Mouse (Mus musculus): ENCODE measurements at regions not wholly inside any gene's neighbourhood (a gene's known extent, or its start where the extent isn't known, plus 50 kb on each side); places are given as distances from the start of the nearest gene placed in this dataset.
A peak's percentile ranks its signal among the peaks of the same experiment; 100 is the strongest.

DNA sequence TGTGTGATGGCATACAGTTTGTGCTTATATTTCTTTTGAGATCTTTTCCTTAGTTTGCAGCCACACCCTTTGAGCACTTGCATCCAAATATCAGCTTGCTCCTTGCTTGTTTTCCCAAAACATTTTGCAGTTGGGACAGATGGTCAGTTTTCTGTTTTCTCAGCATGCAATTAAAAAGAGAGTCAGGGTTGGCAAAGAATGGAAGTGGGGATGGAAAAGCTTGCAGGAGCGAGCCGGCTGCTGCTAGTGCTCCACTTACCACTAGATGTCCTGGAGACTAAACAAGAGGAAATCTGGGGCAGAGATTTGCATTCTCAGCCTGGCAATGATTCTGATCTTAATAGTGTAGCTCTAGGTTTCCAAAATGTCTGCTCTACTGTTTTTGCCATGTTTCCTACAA lies 181.8 kb downstream of the Barhl2 start:
- Histone ChIP-seq H3K4me1 (ENCODE audit: control insufficient read depth, insufficient read depth, low read length) (no peaks in the 10 kb centered on the region), H3K4me3 (ENCODE audit: insufficient read depth, low read depth, low read length) (no peak overlapping the region), H3K27ac (ENCODE audit: insufficient read depth, low read depth, low read length) (no peak overlapping the region), H3K36me3 (ENCODE audit: control insufficient read depth, insufficient read depth, low read length) (no peaks in the 10 kb centered on the region), H3K27me3 (replicated peaks; ENCODE audit: control insufficient read depth, insufficient read depth, low read length) (no peaks in the 10 kb centered on the region; the same call in 1 of the 2 replicates)
- no peak for DNase-seq
- 3% methylated on average over 2 of the region's 2 CpGs for WGBS
- TF ChIP-seq CTCF (conservative IDR thresholded peaks at IDR 0.05; ENCODE audit: insufficient read depth, insufficient read length, low read depth, low read length) (no peak; the same call in 1 of the 2 replicates), POLR2A (IDR thresholded peaks at IDR 0.05; ENCODE audit: low read depth, low read length) (no peak)

GRCm38 (mm10) chr5:106274617-106275016 lies 183.3 kb downstream of the Barhl2 start:
- Histone ChIP-seq H3K27me3 (replicated peaks; ENCODE audit: control insufficient read depth, insufficient read depth, low read length) (no peaks in the 10 kb centered on the region), H3K4me1 (ENCODE audit: control insufficient read depth, insufficient read depth, low read length) (no peaks in the 10 kb centered on the region), H3K4me3 (ENCODE audit: insufficient read depth, low read depth, low read length) (no peak overlapping the region), H3K36me3 (ENCODE audit: control insufficient read depth, insufficient read depth, low read length) (no peaks in the 10 kb centered on the region), H3K27ac (ENCODE audit: insufficient read depth, low read depth, low read length) (no peak overlapping the region)
- 49% methylated on average over 10 of the region's 10 CpGs for WGBS
- no peak for DNase-seq
- TF ChIP-seq POLR2A (IDR thresholded peaks at IDR 0.05; ENCODE audit: low read depth, low read length) (no peak), CTCF (conservative IDR thresholded peaks at IDR 0.05; ENCODE audit: insufficient read depth, insufficient read length, low read depth, low read length) (peak; percentile 70)

DNA sequence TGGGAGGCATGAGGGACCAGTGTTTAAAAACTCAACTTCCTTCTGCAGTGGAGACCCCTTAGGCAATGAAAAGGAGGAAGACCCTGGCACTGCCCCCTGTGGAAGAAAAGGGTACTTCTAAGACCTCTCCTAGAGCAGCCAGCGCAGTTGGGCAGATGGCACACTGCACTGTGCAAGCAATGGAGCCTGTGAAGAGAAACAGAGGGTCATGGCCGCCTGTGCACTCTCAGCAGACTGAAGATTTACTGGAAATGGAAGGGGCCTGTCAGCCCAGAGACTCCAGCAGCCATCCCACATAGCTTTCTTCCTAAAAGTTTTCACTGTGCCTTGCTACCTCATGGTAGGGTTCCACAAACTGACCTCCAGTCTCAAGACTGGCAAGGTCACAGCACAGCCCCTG lies 193.4 kb downstream of the Barhl2 start:
- 68% methylated on average over 2 of the region's 2 CpGs for WGBS
- Histone ChIP-seq H3K27me3 (replicated peaks; ENCODE audit: control insufficient read depth, insufficient read depth, low read length) (no peaks in the 10 kb centered on the region), H3K4me1 (ENCODE audit: control insufficient read depth, insufficient read depth, low read length) (peaks cover 3% of the 10 kb centered on the region; the same call in 1 of the 2 replicates), H3K27ac (ENCODE audit: insufficient read depth, low read depth, low read length) (no peak overlapping the region), H3K4me3 (ENCODE audit: insufficient read depth, low read depth, low read length) (no peak overlapping the region), H3K36me3 (ENCODE audit: control insufficient read depth, insufficient read depth, low read length) (no peaks in the 10 kb centered on the region)
- DNase-seq: no peak
- TF ChIP-seq CTCF (conservative IDR thresholded peaks at IDR 0.05; ENCODE audit: insufficient read depth, insufficient read length, low read depth, low read length): no peak
- TF ChIP-seq POLR2A (IDR thresholded peaks at IDR 0.05; ENCODE audit: low read depth, low read length): no peak

DNA sequence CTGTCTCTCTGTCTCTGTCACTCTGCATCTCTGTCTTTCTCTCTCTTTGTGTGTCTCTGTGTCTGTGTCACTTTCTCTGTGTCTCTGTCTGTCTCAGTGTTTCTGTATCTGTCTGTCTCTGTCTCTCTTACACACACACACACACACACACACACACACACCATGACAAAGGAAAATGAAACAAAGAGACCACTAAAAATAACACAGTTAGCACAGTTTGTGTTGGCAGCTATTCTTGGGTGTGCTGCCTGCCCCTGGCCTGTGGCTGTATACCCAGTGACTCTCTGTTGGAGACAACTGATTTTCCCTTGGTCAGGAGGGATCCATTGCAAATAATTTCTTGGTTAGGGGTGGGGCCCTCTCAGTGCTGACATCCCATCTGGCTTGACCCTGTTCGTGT lies 200.8 kb downstream of the Barhl2 start:
- DNase-seq: no peak
- WGBS: 50% methylated on average over 1 of the region's 1 CpGs

DNA sequence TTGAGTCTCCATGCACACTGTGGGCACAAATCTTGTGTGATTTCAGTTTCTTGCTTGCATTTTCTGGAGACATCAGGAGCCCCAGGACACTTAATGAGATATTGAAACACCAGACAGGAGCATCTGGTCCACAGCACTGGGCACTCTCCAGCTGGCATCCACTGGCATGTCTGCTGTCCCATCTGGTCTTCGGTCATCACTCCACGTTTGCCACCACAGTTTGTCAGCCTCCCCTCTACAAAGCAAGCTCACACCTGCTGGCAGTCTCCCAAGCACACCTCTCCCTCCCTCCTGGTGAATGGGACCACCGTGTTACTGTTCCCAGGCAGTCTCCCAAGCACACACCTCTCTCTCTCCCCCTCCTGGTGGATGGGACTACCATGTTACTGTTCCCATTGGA lies 228.8 kb downstream of the Barhl2 start:
- no peaks in the 10 kb centered on the region for H3K36me3 ChIP-seq (ENCODE audit: control insufficient read depth, insufficient read depth, low read length)
- no peaks in the 10 kb centered on the region for H3K4me1 ChIP-seq (ENCODE audit: control insufficient read depth, insufficient read depth, low read length)
- no peaks in the 10 kb centered on the region for H3K27me3 ChIP-seq (replicated peaks; ENCODE audit: control insufficient read depth, insufficient read depth, low read length)
- WGBS: 62% methylated on average over 3 of the region's 3 CpGs
- DNase-seq: no peak
- no peak overlapping the region for H3K27ac ChIP-seq (ENCODE audit: insufficient read depth, low read depth, low read length)
- no peak for TF ChIP-seq CTCF (conservative IDR thresholded peaks at IDR 0.05; ENCODE audit: insufficient read depth, insufficient read length, low read depth, low read length)
- TF ChIP-seq POLR2A (IDR thresholded peaks at IDR 0.05; ENCODE audit: low read depth, low read length): no peak
- H3K4me3 ChIP-seq (ENCODE audit: insufficient read depth, low read depth, low read length): no peak overlapping the region

More for the DNA sequence above, 200.8 kb downstream of the Barhl2 start:
- Histone ChIP-seq H3K36me3 (ENCODE audit: control insufficient read depth, insufficient read depth, low read length) (no peaks in the 10 kb centered on the region), H3K27me3 (replicated peaks; ENCODE audit: control insufficient read depth, insufficient read depth, low read length) (no peaks in the 10 kb centered on the region), H3K4me3 (ENCODE audit: insufficient read depth, low read depth, low read length) (no peak overlapping the region), H3K4me1 (ENCODE audit: control insufficient read depth, insufficient read depth, low read length) (peaks cover 3% of the 10 kb centered on the region; the same call in 1 of the 2 replicates), H3K27ac (ENCODE audit: insufficient read depth, low read depth, low read length) (no peak overlapping the region)
- TF ChIP-seq POLR2A (IDR thresholded peaks at IDR 0.05; ENCODE audit: low read depth, low read length) (no peak), CTCF (conservative IDR thresholded peaks at IDR 0.05; ENCODE audit: insufficient read depth, insufficient read length, low read depth, low read length) (no peak)

- TF ChIP-seq POLR2A (IDR thresholded peaks at IDR 0.05; ENCODE audit: low read depth, low read length) (no peak), CTCF (conservative IDR thresholded peaks at IDR 0.05; ENCODE audit: insufficient read depth, insufficient read length, low read depth, low read length) (no peak)
- 53% methylated on average over 7 of the region's 7 CpGs for WGBS
- no peaks in the 10 kb centered on the region for H3K36me3 ChIP-seq (ENCODE audit: control insufficient read depth, insufficient read depth, low read length)
- DNase-seq: no peak
- H3K4me3 ChIP-seq (ENCODE audit: insufficient read depth, low read depth, low read length): no peak overlapping the region
- no peak overlapping the region for H3K27ac ChIP-seq (ENCODE audit: insufficient read depth, low read depth, low read length)
- H3K27me3 ChIP-seq (replicated peaks; ENCODE audit: control insufficient read depth, insufficient read depth, low read length): no peaks in the 10 kb centered on the region
- H3K4me1 ChIP-seq (ENCODE audit: control insufficient read depth, insufficient read depth, low read length): no peaks in the 10 kb centered on the region
These were observed 233.8 kb downstream of the Barhl2 start for GRCm38 (mm10) chr5:106224141-106224540.

GRCm38 (mm10) chr5:106209543-106209942 lies 248.4 kb downstream of the Barhl2 start:
- H3K27me3 ChIP-seq (replicated peaks; ENCODE audit: control insufficient read depth, insufficient read depth, low read length): no peaks in the 10 kb centered on the region
- no peaks in the 10 kb centered on the region for H3K4me1 ChIP-seq (ENCODE audit: control insufficient read depth, insufficient read depth, low read length)
- no peaks in the 10 kb centered on the region for H3K36me3 ChIP-seq (ENCODE audit: control insufficient read depth, insufficient read depth, low read length)
- no peak overlapping the region for H3K4me3 ChIP-seq (ENCODE audit: insufficient read depth, low read depth, low read length)
- WGBS: 74% methylated on average over 5 of the region's 5 CpGs
- no peak overlapping the region for H3K27ac ChIP-seq (ENCODE audit: insufficient read depth, low read depth, low read length)
- TF ChIP-seq POLR2A (IDR thresholded peaks at IDR 0.05; ENCODE audit: low read depth, low read length) (no peak), CTCF (conservative IDR thresholded peaks at IDR 0.05; ENCODE audit: insufficient read depth, insufficient read length, low read depth, low read length) (no peak)
- no peak for DNase-seq

Data from kidney, adult 2 months (tissue).